Mouse (Mus musculus) cerebellum, adult 9-11 months (tissue): ENCODE data around the gene Tspan9.

ENCODE experiments used
- DNase-seq: peaks from one replicate; pipeline ENCODE4 v3.0.0; 2022

The Tspan9 gene

DNA sequence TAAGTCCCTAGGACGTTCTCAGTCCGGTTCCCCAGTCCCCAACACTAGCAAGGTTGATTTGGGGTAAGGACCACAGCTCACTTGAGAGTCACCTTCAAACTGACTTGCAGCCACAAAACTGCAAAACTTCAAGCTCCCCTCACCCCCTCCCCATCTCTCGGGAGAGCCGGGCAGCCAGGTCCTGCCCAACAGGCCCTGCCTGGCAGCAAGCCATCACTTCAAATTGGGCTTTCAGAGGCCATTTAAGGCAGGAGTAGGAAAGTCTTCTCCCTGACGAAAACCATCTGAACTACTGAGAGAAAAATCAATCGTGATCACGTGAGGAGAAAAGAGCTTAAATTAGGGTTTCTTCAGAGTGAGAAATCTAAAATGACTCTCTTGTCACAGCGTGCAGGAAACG is 44.2 kb downstream of the Tspan9 start:
- peak; percentile 28 for DNase-seq

GRCm38 (mm10) chr6:128096521-128096920 is 46.9 kb downstream of the Tspan9 start:
- DNase-seq, result peak; percentile 47

DNA sequence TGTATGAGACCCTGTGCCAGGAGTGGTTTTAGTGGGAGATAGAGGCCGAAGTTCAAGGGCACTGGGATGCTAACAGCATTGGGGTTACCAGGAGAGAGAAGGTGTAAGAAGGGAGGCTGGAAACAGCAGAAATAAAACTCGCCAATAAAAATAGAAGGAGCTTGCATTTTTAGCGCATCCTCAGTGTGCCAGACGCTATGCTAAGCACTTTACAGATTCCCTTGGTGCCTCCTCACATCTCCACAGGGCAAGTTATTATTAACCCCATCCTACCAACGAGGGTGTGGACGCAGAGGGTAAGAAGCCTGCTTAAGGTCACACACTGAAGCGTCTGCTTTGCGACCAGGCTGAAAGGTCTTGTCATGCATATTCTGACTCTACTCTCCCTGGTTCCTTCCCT is 47.5 kb downstream of the Tspan9 start:
- DNase-seq, result peak; percentile 24

DNA sequence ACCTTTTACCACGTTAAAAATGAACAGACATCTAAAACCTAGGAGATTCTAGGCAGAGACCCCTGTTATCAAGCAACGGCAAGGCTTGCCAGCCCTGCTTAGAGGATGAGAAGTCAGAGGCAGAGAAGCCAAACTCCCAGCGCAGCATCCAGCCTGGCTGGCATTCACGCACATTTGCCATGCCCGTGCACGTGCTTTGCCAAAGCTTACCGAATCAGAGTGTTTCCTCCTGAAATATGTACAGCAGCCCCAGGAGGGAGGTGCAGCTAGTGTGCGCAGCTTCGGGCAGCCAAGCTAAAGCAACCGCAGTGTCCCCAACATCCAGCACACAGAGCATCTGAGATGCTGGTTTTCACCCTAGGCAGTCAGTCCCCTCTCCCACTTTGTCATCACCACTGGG is 48.3 kb downstream of the Tspan9 start:
- DNase-seq, result peak; percentile 68

GRCm38 (mm10) chr6:128093856-128094628 is 49.4 kb downstream of the Tspan9 start:
- peak; percentile 29 for DNase-seq

DNA sequence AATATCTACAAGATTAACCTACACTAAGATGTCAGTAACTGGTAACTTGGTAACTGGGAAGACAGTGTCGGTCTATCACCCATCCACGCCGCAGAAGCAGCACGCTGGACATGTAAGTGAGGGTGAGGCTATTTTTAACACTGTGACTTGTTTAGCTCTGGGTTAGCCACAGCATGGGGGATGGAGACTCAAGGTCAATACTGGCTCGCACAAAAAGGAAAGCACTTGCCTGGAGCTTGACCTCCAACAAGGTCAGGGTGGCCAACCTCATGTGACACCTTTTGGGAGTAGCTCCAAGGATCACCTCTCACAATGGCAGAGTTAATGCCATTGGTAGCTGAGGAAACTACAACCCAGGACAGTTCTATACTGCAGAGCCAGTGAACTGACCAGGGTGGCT is 50.8 kb downstream of the Tspan9 start:
- peak; percentile 37 for DNase-seq

- DNase-seq, result no peak
These were observed 51.6 kb downstream of the Tspan9 start for GRCm38 (mm10) chr6:128091833-128092166.

- peak; percentile 84 for DNase-seq
These were observed 52.2 kb downstream of the Tspan9 start for GRCm38 (mm10) chr6:128090985-128091832.

GRCm38 (mm10) chr6:128089770-128090702 is 53.4 kb downstream of the Tspan9 start:
- peak; percentile 64 for DNase-seq

DNA sequence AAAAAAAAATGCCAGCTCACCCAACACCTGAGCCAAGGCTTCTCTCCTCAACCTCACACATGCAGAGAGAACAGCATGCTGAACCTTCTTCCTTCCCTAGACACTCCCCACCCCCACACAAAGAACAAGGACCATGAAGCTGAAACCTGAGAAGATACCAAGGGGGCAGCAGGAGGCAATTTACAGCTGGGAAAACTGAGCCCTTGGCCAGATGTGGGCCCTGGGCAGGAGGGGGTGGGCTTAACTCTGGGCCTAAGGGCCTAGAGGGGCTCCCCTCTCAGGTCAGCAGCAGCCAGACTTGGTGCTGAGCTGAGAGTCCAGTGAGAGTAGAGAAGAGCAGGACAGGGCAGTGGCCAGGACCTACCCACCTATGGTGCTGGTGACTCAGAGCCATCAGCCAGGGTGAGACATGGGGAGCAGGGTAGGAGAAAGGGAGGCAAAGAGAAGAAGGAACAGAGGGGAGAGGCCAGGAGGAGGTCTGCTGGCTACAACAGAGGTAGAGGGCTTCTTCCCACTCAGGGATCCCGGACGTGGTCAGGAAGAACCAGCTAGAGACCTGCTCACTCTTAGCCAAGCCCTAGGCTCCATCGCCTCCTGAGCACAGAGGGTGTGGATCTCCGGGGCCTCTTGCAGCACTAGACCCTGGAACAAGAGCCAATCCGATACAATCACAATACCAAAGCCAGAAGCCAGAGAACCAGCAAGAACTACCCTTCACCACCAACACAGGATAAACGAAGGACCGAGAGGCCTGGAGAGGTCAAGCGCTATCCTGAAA is 54.5 kb downstream of the Tspan9 start:
- DNase-seq, result peak; percentile 52

DNA sequence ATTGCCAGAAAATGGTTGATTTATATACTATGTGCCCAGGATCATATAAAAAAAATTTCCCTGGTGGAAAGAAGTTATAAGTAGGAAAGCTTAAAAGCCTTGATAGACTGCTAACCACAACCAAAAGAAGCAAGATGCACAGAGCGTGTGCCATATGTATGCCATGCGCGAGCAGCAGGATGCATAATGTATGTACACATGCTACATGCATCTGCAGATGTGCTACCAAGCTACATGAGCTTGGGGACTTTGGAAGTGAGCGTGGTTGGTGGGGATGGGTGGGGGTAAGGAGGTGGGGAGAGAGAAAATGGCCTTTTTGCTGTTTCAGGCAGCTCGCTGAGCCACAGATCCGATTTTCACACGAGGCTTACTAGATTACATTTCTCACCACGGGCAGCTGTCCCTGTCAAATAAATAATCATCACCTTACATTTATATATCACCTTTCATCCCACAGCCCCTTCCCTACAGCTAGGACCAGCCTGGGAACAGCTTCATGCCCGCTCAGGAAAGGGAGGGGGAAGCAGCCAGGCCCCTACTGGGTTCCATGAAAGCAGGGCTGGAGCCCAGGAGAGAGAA is 57.8 kb downstream of the Tspan9 start:
- no peak for DNase-seq

- no peak for DNase-seq
These were observed 60.1 kb downstream of the Tspan9 start for GRCm38 (mm10) chr6:128083305-128083704.

- peak; percentile 73 for DNase-seq
These were observed 61.6 kb downstream of the Tspan9 start for GRCm38 (mm10) chr6:128081781-128082180.

DNA sequence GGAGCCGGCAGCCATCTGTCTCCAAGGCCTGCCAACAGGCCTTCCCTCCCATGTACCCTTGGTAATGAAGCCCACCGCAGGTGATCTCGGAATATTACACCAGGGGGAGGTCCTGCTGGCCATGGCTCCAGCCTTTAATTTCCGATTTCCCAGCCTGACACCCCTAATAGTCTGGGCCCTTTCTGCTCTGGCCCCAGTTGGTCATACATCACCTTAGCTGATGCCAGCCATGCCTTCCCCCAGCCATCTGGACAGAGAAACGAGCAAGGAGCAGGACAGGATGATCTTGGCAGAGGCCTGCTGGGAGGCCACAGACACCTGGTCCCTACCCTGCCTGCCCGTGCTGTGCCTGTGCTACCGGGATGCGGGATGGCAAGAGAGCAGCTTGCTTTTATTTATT is 62.1 kb downstream of the Tspan9 start:
- DNase-seq, result peak; percentile 99

GRCm38 (mm10) chr6:128079576-128080224 is 63.7 kb downstream of the Tspan9 start:
- DNase-seq, result no peak

GRCm38 (mm10) chr6:128078508-128078907 is 64.9 kb downstream of the Tspan9 start:
- no peak for DNase-seq

DNA sequence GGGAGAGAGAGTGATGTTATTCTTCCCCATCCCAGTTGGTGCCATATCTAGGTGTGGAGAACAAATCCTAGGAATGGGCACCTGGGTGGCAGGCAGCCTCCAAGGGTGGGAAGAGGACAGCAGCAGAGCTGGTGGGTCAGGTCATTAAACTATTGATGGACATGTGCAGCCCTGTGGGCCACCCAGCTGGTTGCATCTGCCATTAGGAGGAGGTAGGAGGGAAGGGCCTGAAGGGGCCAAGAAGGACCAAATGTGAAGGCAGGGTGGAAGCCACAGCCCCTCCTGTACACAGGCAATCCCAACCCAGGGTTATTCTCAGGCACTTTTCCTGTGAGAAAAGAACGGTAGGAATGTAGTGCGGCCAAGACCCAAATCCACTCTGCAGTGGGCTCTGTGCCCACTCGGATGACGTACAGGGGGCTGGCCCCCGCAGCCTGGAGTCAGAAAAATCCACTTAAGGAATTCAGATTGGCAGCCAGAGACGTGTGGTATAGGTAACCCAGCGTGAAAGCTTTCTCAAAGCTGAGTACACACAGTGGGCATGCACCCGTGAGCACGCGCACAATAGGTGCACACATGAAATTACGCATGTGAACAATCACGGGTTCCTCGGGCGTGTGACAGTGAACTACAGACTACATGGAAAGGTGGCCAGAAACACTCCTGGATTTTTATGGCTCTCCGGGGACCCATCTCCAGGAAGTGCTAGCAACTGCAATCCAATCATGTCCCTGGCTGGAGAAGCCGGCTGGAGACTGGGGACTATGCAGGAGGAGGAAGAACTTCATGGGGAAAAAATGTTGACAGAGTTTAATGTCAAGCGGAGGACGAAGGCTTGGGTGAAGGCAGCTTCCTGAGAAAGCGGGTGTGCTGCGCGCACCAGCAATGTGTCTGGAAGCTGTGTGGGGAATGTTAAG is 67.0 kb downstream of the Tspan9 start:
- DNase-seq, result no peak

GRCm38 (mm10) chr6:128075453-128076003 is 67.9 kb downstream of the Tspan9 start:
- no peak for DNase-seq

- peak; percentile 86 for DNase-seq
These were observed 72.4 kb downstream of the Tspan9 start for GRCm38 (mm10) chr6:128070921-128071558.
